Mouse (Mus musculus) heart, embryonic 15.5 days (tissue): ENCODE data around the gene Scd3. TPM values are rescaled to one million over a fixed set of nuclear protein-coding genes. Genes with fewer than 3 reads are reported as not detected.
A peak's percentile ranks its signal among the peaks of the same experiment; 100 is the strongest.

Source experiments
- ATAC-seq: fragments of 200-750 bp; cut with Nextera tagmentation; replicated peaks from 2 replicates; pipeline ENCODE4 v1.8.0; 2017; ENCODE audit warnings: low read depth, moderate TSS enrichment; ENCODE audit not compliant: insufficient number of reproducible peaks, insufficient read depth, low FRiP score
- H3K27ac ChIP-seq: fragments of 300-500 bp; sonication (generic); 2 replicates; pipeline ENCODE4 v1.5.1; 2015; ENCODE audit warnings: mild to moderate bottlenecking, inconsistent platforms
- H3K27me3 ChIP-seq: fragments of 300-500 bp; sonication (generic); 2 replicates; pipeline ENCODE4 v1.6.1; 2015; ENCODE audit warnings: inconsistent platforms
- H3K36me3 ChIP-seq: fragments of 300-500 bp; sonication (generic); 2 replicates; pipeline ENCODE4 v1.6.1; 2015; ENCODE audit warnings: mild to moderate bottlenecking, inconsistent platforms
- H3K4me1 ChIP-seq: fragments of 300-500 bp; sonication (generic); replicated peaks from 2 replicates; pipeline ENCODE4 v1.6.1; 2015; ENCODE audit warnings: inconsistent platforms
- H3K4me2 ChIP-seq: fragments of 300-500 bp; sonication (generic); 2 replicates; pipeline ENCODE4 v1.6.1; 2015; ENCODE audit warnings: inconsistent platforms, mild to moderate bottlenecking, moderate library complexity
- H3K4me3 ChIP-seq: fragments of 300-500 bp; sonication (generic); 2 replicates; pipeline ENCODE4 v1.5.1; 2015; ENCODE audit warnings: mild to moderate bottlenecking, inconsistent platforms
- H3K9ac ChIP-seq: fragments of 300-500 bp; sonication (generic); 2 replicates; pipeline ENCODE4 v1.6.1; 2015; ENCODE audit warnings: mild to moderate bottlenecking, inconsistent platforms
- H3K9me3 ChIP-seq: fragments of 300-500 bp; sonication (generic); replicated peaks from 2 replicates; pipeline ENCODE4 v1.6.1; 2016; ENCODE audit warnings: inconsistent platforms
- WGBS: fragments of 180-500 bp; shearing (Covaris S2); methylation state at CpG from one replicate; pipeline ENCODE4 v1.1.7; 2015; ENCODE audit warnings: mixed read lengths; 5-methylcytosine and 5-hydroxymethylcytosine counted together
- polyA plus RNA-seq: library from polyadenylated mRNA; unstranded; fragments of >200 nt; fragmentation: Nextera tagmentation; extraction: Ambion mirVana; gene quantifications from 2 replicates; pipeline ENCODE4 v1.2.1, GENCODE M21; 2015

The Scd3 gene
- polyA plus RNA-seq, 1 experiment from 2014 or later, result 0.25 TPM

DNA sequence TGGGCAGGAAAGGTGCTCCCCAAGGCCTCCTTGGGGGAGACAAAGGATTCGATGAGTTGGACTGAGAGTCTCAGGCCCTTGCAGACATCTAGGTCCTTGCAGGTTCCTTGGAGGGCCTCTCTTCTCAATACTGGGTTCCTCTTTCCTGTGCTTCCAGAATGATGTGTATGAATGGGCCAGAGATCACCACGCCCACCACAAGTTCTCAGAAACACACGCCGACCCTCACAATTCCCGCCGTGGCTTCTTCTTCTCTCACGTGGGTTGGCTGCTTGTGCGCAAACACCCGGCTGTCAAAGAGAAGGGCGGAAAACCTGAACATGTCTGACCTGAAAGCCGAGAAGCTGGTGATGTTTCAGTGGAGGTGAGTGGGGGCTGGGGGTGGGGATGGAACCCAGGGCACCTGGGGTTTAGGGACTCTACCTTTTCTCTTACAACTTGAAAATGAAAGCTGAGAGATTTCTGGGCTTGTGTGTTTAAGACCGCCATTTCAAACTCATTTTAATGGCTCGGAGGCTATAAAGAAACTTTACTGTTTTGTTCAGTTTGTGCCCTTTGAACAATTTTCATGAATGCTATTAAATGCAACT, 54.4 kb downstream of the Scd3 start:
- Histone ChIP-seq H3K27me3 (no peaks in the 10 kb centered on the region), H3K36me3 (no peaks in the 10 kb centered on the region), H3K27ac (no peak overlapping the region), H3K4me2 (no peak overlapping the region), H3K4me1 (peaks cover 7% of the 10 kb centered on the region; the same call in 1 of the 2 replicates), H3K4me3 (no peak overlapping the region), H3K9me3 (no peaks in the 10 kb centered on the region), H3K9ac (no peak overlapping the region)
- 82% methylated on average over 13 of the region's 13 CpGs for WGBS
- ATAC-seq, result no peak

DNA sequence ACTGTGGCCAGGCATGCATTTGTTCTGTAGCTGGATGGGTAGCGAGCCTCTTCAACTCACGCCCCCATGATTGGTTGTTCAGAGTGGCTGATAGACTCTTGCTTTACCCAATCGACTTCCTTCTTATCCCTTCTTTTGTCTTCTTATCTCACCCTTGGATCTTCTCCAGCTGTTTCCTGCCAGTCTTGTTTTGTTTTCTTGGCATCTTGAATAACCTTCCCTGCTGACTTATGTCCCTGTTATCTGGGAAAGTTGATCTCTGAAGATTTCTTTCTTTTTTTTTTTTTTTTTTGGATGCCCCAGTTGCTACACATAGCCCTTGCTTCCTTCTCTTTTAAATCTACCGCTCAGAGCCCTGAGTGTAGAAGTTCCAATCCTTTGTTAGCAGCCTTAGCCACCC, 56.4 kb downstream of the Scd3 start:
- H3K9ac ChIP-seq, result no peak overlapping the region
- H3K9me3 ChIP-seq, result no peaks in the 10 kb centered on the region
- no peak overlapping the region for H3K4me3 ChIP-seq
- H3K4me2 ChIP-seq, result no peak overlapping the region
- no peaks in the 10 kb centered on the region for H3K36me3 ChIP-seq
- H3K27me3 ChIP-seq, result no peaks in the 10 kb centered on the region
- no peak overlapping the region for H3K27ac ChIP-seq
- no peak for ATAC-seq
- 61% methylated on average over 4 of the region's 4 CpGs for WGBS
- peaks cover 7% of the 10 kb centered on the region; the same call in 1 of the 2 replicates for H3K4me1 ChIP-seq

DNA sequence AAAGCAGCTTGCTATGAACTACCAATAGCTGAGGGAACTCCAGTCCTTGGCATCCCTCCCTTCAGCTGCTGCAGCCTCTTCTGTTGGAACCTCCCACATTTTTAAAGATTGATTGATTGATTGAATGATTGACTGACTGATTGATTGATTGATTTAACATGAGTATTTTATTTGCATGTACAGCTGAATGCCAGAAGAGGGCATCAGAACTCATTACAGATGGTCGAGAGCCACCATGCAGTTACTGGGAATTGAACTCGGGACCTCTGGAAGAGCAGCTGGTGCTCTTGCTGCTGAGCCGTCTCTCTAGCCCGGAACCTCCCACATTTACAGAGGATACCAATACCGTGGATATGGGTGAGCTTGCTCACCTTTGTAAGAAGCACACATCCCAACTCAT, 57.4 kb downstream of the Scd3 start:
- Histone ChIP-seq H3K9me3 (no peaks in the 10 kb centered on the region), H3K27me3 (no peaks in the 10 kb centered on the region), H3K27ac (no peak overlapping the region), H3K9ac (no peak overlapping the region), H3K4me2 (no peak overlapping the region), H3K36me3 (no peaks in the 10 kb centered on the region), H3K4me1 (no peaks in the 10 kb centered on the region), H3K4me3 (no peak overlapping the region)
- no peak for ATAC-seq
- 78% methylated on average over 5 of the region's 5 CpGs for WGBS

DNA sequence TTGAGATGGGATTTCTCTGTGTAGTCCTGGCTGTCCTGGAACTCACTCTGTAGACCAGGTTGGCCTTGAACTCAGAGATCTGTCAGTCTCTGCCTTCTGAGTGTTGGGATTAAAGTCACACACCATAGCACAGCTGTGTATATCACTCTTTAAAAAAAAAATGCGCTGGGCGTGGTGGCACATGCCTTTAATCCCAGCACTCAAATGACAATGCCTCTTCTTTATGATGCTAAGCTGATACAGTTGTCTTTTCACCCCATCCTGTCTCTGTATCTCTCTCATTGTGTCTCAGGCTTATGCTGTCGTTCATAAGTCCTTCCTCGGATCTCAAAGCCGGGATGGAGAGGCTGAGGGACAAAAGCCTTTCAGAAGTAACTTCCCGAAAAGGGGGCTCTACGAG, 58.7 kb downstream of the Scd3 start:
- no peaks in the 10 kb centered on the region for H3K36me3 ChIP-seq
- H3K4me1 ChIP-seq, result peaks cover 5% of the 10 kb centered on the region
- ATAC-seq, result no peak
- no peaks in the 10 kb centered on the region for H3K9me3 ChIP-seq
- WGBS, result 83% methylated on average over 7 of the region's 7 CpGs
- H3K27me3 ChIP-seq, result no peaks in the 10 kb centered on the region
- H3K27ac ChIP-seq, result no peak overlapping the region
- no peak overlapping the region for H3K4me2 ChIP-seq
- no peak overlapping the region for H3K4me3 ChIP-seq
- no peak overlapping the region for H3K9ac ChIP-seq

DNA sequence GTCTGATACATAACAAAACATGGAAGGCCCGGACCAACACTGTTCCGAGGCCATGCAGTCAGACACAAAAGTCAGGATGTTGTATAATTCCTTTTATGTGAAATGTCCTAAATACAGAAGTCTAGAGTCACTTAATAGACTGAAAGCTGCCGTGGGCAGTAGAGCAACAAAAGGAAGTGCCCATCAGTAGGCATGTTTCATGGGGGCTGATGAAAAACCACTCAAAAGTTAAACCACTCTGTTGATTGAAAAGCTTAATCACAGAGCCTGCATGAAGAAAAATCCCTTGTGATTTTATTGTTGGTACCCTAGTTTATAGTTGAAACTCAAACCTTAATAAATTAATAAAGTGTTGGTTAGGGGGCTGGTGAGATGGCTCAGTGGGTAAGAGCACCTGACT, 60.5 kb downstream of the Scd3 start:
- no peak overlapping the region for H3K4me3 ChIP-seq
- H3K4me2 ChIP-seq, result no peak overlapping the region
- H3K9ac ChIP-seq, result no peak overlapping the region
- H3K9me3 ChIP-seq, result no peaks in the 10 kb centered on the region
- no peaks in the 10 kb centered on the region for H3K27me3 ChIP-seq
- H3K36me3 ChIP-seq, result no peaks in the 10 kb centered on the region
- H3K27ac ChIP-seq, result no peak overlapping the region
- ATAC-seq, result no peak
- peaks cover 10% of the 10 kb centered on the region for H3K4me1 ChIP-seq
- 82% methylated on average over 3 of the region's 3 CpGs for WGBS

DNA sequence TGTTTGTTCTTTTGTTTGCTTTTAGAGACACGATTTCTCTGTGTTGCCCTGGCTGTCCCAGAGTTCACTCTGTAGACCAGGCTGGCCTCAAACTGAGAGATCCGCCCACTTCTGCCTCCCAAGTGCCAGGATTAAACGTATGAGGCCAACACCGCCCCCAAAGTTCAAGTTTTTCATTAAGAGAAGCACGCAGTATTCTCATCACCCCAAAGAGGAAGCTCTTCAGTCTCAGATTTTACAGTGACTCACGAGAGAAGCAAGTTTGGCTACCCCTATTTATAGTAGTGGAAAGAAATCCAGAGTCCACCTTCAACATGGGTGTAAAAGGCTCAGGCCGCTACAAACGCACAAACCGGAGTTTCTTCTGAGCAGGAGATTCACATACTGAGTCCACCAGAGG, 61.2 kb downstream of the Scd3 start:
- H3K4me2 ChIP-seq, result no peak overlapping the region
- no peaks in the 10 kb centered on the region for H3K27me3 ChIP-seq
- no peak overlapping the region for H3K4me3 ChIP-seq
- H3K9me3 ChIP-seq, result no peaks in the 10 kb centered on the region
- no peaks in the 10 kb centered on the region for H3K36me3 ChIP-seq
- peaks cover 10% of the 10 kb centered on the region for H3K4me1 ChIP-seq
- 73% methylated on average over 9 of the region's 9 CpGs for whole genome bisulfite sequencing
- no peak overlapping the region for H3K27ac ChIP-seq
- no peak for ATAC-seq
- H3K9ac ChIP-seq, result no peak overlapping the region

DNA sequence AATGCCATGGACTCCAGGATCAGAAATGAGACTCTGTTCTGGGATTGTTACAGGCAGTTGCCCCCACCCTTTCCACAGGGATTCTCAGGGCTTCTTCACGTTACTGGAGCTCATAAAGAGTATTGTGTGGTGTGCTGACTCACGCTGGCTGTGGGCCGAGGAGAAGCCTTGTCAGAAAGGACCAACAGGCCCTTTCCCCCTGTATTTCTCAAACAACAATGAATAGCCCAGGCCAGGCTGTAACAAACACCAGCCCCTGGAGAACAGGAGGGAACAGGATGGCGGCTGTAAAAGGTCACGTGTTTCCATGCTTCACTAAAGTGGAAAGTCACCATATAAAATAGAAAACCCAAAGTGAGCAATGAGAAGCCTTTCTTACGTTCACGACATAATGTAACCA, 62.2 kb downstream of the Scd3 start:
- no peak overlapping the region for H3K4me3 ChIP-seq
- H3K4me1 ChIP-seq, result peaks cover 10% of the 10 kb centered on the region
- H3K27me3 ChIP-seq, result no peaks in the 10 kb centered on the region
- H3K4me2 ChIP-seq, result no peak overlapping the region
- H3K9me3 ChIP-seq, result no peaks in the 10 kb centered on the region
- no peaks in the 10 kb centered on the region for H3K36me3 ChIP-seq
- no peak for ATAC-seq
- no peak overlapping the region; the same call in 1 of the 2 replicates for H3K27ac ChIP-seq
- H3K9ac ChIP-seq, result no peak overlapping the region
- 69% methylated on average over 7 of the region's 7 CpGs for WGBS

DNA sequence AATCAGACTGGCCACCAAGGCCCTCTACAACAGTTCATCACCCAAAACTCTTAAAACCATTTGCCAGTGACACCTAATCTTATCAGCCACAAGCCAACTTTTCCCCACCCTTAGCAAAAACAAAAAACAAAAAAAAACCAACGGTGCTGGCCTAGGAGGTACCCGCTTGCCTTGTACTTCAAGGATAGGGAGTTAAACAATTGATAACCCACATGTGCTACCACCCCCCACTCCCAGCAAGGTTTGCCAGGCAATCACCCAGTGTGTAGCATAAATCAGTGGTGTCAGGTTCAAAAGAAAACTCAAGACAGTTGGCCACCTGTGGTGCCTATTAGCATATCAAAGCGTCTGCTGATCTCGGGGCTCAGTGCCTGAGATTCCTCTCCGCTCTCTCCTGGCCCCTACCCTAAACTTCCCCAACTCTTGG, 62.9 kb downstream of the Scd3 start:
- peak overlapping the region; percentile 58; the same call in 1 of the 2 replicates for H3K4me3 ChIP-seq
- H3K27me3 ChIP-seq, result no peaks in the 10 kb centered on the region
- WGBS, result 58% methylated on average over 5 of the region's 5 CpGs
- H3K36me3 ChIP-seq, result no peaks in the 10 kb centered on the region
- H3K4me1 ChIP-seq, result peaks cover 10% of the 10 kb centered on the region
- H3K27ac ChIP-seq, result peak overlapping the region; percentile 97
- no peak overlapping the region for H3K9ac ChIP-seq
- no peak for ATAC-seq
- no peaks in the 10 kb centered on the region for H3K9me3 ChIP-seq
- peak overlapping the region; percentile 80 for H3K4me2 ChIP-seq

DNA sequence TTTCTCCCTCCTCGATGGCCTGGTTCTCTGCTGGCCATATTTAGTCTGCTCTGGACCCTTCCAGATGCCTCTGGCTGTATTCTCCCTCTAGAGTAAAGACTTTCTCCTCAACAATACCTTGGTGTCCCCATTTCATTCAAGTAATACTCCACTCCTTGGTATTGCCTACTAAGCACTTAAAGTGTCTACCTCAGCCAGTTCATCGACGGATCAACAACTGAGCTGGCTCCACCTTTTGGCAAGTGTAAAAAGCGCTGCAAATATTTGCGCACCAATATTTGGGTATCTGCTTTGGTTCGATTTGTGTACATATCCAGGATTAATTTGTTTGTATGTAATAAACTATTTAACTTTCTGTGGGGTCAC, 63.4 kb downstream of the Scd3 start:
- Histone ChIP-seq H3K4me1 (peaks cover 10% of the 10 kb centered on the region), H3K4me3 (peak overlapping the region; percentile 58), H3K4me2 (peak overlapping the region; percentile 80), H3K9me3 (no peaks in the 10 kb centered on the region), H3K36me3 (no peaks in the 10 kb centered on the region), H3K9ac (peak overlapping the region; percentile 72), H3K27ac (peak overlapping the region; percentile 97), H3K27me3 (no peaks in the 10 kb centered on the region)
- WGBS, result 7% methylated on average over 6 of the region's 6 CpGs
- ATAC-seq, result 0 out of 2 replicates have a peak, but pooled peaks have one; percentile 11

DNA sequence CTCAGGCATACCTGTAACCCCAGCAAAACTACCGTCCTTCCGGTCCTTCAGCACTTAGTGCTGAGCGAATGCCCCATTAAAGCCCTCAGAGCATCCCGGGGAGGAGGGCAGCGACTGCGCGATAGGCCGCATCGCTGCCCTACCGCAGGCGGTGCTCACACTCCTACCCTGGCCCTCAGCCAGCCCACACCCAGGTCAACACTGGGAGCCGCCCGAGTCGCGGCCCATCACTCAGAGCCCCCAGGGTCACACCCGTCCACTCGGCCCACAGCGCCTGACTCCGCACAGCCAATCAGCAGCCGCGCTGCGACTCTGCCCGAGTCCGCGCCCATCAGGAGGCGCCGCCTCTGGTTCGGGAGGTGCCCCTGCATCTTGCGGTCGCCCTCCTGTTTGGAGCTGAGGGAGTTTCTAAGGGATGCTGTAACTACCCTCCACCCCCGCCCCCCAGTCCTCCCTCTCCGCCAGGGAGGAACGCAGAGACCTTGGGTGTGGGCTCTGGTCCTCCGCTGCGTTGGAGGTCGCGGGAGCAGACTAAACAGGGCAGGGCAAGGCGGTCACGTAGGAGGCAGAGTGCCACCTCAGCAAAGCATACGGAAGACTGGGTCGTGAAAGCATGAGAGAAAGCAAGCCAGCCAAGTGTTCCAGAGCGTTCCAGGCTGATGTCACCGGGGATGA, 63.9 kb downstream of the Scd3 start:
- no peaks in the 10 kb centered on the region for H3K9me3 ChIP-seq
- H3K9ac ChIP-seq, result peak overlapping the region; percentile 72
- H3K4me1 ChIP-seq, result peaks cover 10% of the 10 kb centered on the region
- peak overlapping the region; percentile 80 for H3K4me2 ChIP-seq
- ATAC-seq, result peak; percentile 95
- peak overlapping the region; percentile 58 for H3K4me3 ChIP-seq
- no peaks in the 10 kb centered on the region for H3K36me3 ChIP-seq
- H3K27me3 ChIP-seq, result no peaks in the 10 kb centered on the region
- H3K27ac ChIP-seq, result peak overlapping the region; percentile 97
- under 1% methylated on average over 43 of the region's 43 CpGs for WGBS

DNA sequence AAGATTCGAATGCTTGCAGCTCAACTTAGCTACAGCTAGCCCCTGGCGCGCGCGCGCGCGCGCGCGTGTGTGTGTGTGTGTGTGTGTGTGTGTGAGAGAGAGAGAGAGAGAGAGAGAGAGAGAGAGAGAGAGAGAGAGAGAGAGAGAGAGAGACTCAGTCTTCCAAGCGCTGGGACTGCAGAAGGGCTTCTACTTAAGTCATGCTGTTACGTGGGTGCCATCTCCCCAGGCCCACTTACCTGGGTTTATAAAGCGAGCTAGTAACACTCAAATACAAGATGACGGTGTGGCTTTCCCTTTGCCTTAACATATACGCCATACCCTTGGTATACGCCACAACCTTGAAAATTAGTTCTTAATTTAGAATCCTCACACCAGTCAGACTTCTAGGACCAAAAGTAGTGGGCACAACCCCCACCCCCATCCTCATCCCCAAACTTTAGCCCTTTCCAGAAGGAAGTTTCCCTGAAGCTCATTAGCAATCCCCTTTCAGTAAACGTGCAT, 64.5 kb downstream of the Scd3 start:
- H3K4me1 ChIP-seq, result peaks cover 10% of the 10 kb centered on the region
- 9% methylated on average over 18 of the region's 18 CpGs for WGBS

DNA sequence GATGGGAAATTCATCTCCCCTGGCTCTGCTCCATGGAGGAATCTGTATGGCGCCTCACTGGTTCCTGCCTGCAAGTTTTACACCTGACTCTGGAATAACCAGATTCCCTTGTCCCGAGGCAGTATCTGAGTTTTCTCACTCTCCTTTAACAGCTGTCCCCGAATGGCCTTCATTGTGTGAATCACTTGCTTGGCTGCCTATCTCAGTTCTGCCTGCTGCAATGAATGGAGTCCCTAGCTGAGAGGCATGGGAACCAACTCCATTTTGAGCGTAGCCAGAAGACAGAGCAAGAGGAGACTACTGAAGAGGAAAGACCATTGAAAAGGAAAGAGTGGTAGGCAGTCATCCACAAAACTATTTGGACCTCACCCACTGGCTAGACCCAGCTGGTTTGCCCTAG, 70.6 kb downstream of the Scd3 start:
- WGBS, result 75% methylated on average over 4 of the region's 4 CpGs
- H3K4me2 ChIP-seq, result no peak overlapping the region

More for the DNA sequence above, 64.5 kb downstream of the Scd3 start:
- Histone ChIP-seq H3K27ac (peak overlapping the region; percentile 97), H3K9ac (peak overlapping the region; percentile 72), H3K9me3 (no peaks in the 10 kb centered on the region), H3K36me3 (no peaks in the 10 kb centered on the region), H3K27me3 (no peaks in the 10 kb centered on the region), H3K4me2 (peak overlapping the region; percentile 80), H3K4me3 (peak overlapping the region; percentile 58)
- ATAC-seq, result no peak

More for the DNA sequence above, 70.6 kb downstream of the Scd3 start:
- H3K9me3 ChIP-seq, result no peaks in the 10 kb centered on the region
- H3K27ac ChIP-seq, result no peak overlapping the region
- no peaks in the 10 kb centered on the region for H3K36me3 ChIP-seq
- H3K4me1 ChIP-seq, result peaks cover 10% of the 10 kb centered on the region; the same call in 1 of the 2 replicates
- no peak for ATAC-seq
- no peak overlapping the region for H3K4me3 ChIP-seq
- no peaks in the 10 kb centered on the region for H3K27me3 ChIP-seq
- no peak overlapping the region for H3K9ac ChIP-seq
